Mouse (Mus musculus) kidney, postnatal 0 days (tissue): Measurements from ENCODE around the gene Zfp27. TPM values are rescaled to one million over a fixed set of nuclear protein-coding genes. Genes with fewer than 3 reads are reported as not detected.

Experiments
- ATAC-seq: fragments of 200-750 bp; cut with Nextera tagmentation; replicated peaks from 2 replicates; pipeline ENCODE4 v1.8.0; 2017; ENCODE audit warnings: low read depth, moderate number of reproducible peaks, moderate TSS enrichment, moderate library complexity; ENCODE audit not compliant: low FRiP score
- DNase-seq: peaks from one replicate; pipeline ENCODE4 v3.0.0-alpha.2; 2016; ENCODE audit warnings: low spot score
- H3K27ac ChIP-seq: fragments of 300-500 bp; sonication (generic); 2 replicates; pipeline ENCODE4 v1.5.1; 2014; ENCODE audit warnings: mild to moderate bottlenecking
- H3K27me3 ChIP-seq: fragments of 300-500 bp; sonication (generic); 2 replicates; pipeline ENCODE4 v1.6.1; 2014; ENCODE audit warnings: low read length, mixed read lengths; ENCODE audit not compliant: insufficient read depth
- H3K36me3 ChIP-seq: fragments of 300-500 bp; sonication (generic); 2 replicates; pipeline ENCODE4 v1.6.1; 2014; ENCODE audit warnings: low read length, mixed read lengths; ENCODE audit not compliant: insufficient read depth
- H3K4me1 ChIP-seq: fragments of 300-500 bp; sonication (generic); replicated peaks from 2 replicates; pipeline ENCODE4 v1.6.1; 2014; ENCODE audit warnings: antibody characterized with exemption, low read length, mixed read lengths; ENCODE audit not compliant: insufficient read depth
- H3K4me2 ChIP-seq: fragments of 300-500 bp; sonication (generic); 2 replicates; pipeline ENCODE4 v1.6.1; 2014; ENCODE audit warnings: mild to moderate bottlenecking, low read length, moderate library complexity, mixed read lengths
- H3K4me3 ChIP-seq: fragments of 300-500 bp; sonication (generic); replicated peaks from 2 replicates; pipeline ENCODE4 v1.5.1; 2014; ENCODE audit warnings: low read depth, low read length
- H3K9ac ChIP-seq: fragments of 300-500 bp; sonication (generic); 2 replicates; pipeline ENCODE4 v1.6.1; 2014; ENCODE audit warnings: low read depth, low read length
- H3K9me3 ChIP-seq: fragments of 300-500 bp; sonication (generic); replicated peaks from 2 replicates; pipeline ENCODE4 v1.6.1; 2016; ENCODE audit warnings: low read length, inconsistent platforms, mixed read lengths
- CTCF ChIP-seq: IDR thresholded peaks from 2 replicates; pipeline ENCODE4 v1.5.1; 2016; ENCODE audit warnings: antibody characterized with exemption, low read depth, mild to moderate bottlenecking, moderate library complexity
- WGBS: fragments of 180-500 bp; shearing (Covaris S2); extraction: QIAGEN DNeasy Blood & Tissue Kit; methylation state at CpG from one replicate; pipeline ENCODE4 v1.1.7; 2014; 5-methylcytosine and 5-hydroxymethylcytosine counted together
- polyA plus RNA-seq: library from polyadenylated mRNA; unstranded; fragments of >200 nt; fragmentation: Nextera tagmentation; extraction: Ambion mirVana; gene quantifications from 2 replicates; pipeline ENCODE4 v1.2.1, GENCODE M21; 2015

The Zfp27 gene
- polyA plus RNA-seq, 1 experiment from 2014 or later, result 7.7 TPM

DNA sequence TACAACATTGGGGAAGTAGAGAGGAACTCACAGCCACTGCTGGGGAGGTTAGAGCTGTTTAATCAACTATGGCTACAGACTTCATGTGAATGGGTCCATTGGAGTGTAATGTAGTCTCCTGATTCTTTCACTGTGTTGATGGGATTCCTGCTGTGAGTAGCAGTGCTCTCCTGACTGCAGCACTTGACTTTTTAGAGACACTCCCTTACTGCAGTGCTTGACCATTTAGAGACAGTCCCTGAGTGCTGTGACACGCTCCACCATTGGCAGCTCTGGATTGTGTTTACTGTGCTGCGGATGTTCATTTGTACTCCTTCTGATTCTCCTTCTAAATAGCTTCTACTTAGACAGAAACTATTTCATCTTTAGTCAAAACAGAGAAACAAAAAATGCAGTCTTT lies 36.4 kb upstream of the Zfp27 start:
- no peak overlapping the region for H3K4me2 ChIP-seq
- no peaks in the 10 kb centered on the region for H3K9me3 ChIP-seq
- TF ChIP-seq CTCF, result no peak
- DNase-seq (no peak), ATAC-seq (no peak)
- H3K9ac ChIP-seq, result no peak overlapping the region
- H3K36me3 ChIP-seq, result peaks cover 16% of the 10 kb centered on the region
- no peaks in the 10 kb centered on the region for H3K4me1 ChIP-seq
- H3K4me3 ChIP-seq, result no peak overlapping the region
- no peaks in the 10 kb centered on the region for H3K27me3 ChIP-seq
- no peak overlapping the region for H3K27ac ChIP-seq
- WGBS, result 53% methylated on average over 2 of the region's 2 CpGs

- Histone ChIP-seq H3K36me3 (peaks cover 21% of the 10 kb centered on the region), H3K4me1 (no peaks in the 10 kb centered on the region), H3K27ac (no peak overlapping the region), H3K27me3 (no peaks in the 10 kb centered on the region), H3K4me2 (no peak overlapping the region), H3K9me3 (no peaks in the 10 kb centered on the region), H3K4me3 (no peak overlapping the region), H3K9ac (no peak overlapping the region)
- ATAC-seq (no peak), DNase-seq (no peak)
- no peak for TF ChIP-seq CTCF
- WGBS, result 84% methylated on average over 11 of the region's 11 CpGs
These were observed 34.7 kb upstream of the Zfp27 start for GRCm38 (mm10) chr7:29941027-29941426.

DNA sequence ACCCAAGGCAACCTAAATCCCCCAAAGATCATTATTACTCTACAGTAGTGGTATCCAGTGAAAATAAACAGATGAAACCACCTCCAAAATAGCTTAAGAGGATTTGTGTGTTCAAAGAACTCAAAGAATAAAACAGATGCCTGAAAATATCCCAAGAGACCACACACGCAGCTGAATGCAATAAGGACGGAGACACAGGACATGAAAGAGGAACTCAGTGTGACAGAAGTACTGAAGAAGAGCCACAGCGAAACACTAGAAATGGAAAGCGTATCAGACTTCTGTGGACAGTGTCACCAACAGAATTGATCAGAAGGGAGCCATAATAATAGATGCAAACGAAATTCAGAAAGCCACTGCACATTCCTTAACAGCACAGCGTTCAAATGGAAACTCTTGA lies 32.5 kb upstream of the Zfp27 start:
- Histone ChIP-seq H3K4me1 (no peaks in the 10 kb centered on the region), H3K4me3 (no peak overlapping the region), H3K9ac (no peak overlapping the region), H3K9me3 (no peaks in the 10 kb centered on the region), H3K4me2 (no peak overlapping the region), H3K27me3 (no peaks in the 10 kb centered on the region), H3K27ac (no peak overlapping the region), H3K36me3 (peaks cover 35% of the 10 kb centered on the region)
- DNase-seq, result no peak
- TF ChIP-seq CTCF, result no peak
- WGBS, result 87% methylated on average over 6 of the region's 6 CpGs
- ATAC-seq, result no peak

- ATAC-seq (no peak), DNase-seq (peak; percentile 27)
- H3K9me3 ChIP-seq, result no peaks in the 10 kb centered on the region
- H3K27me3 ChIP-seq, result no peaks in the 10 kb centered on the region
- no peak overlapping the region for H3K9ac ChIP-seq
- 11% methylated on average over 2 of the region's 2 CpGs for WGBS
- H3K4me2 ChIP-seq, result no peak overlapping the region
- H3K4me1 ChIP-seq, result no peaks in the 10 kb centered on the region
- TF ChIP-seq CTCF, result no peak
- no peak overlapping the region for H3K27ac ChIP-seq
- H3K36me3 ChIP-seq, result no peaks in the 10 kb centered on the region
- H3K4me3 ChIP-seq, result no peak overlapping the region
These were observed 16.4 kb upstream of the Zfp27 start for GRCm38 (mm10) chr7:29922780-29923179.

- no peak for DNase-seq
- no peak for ATAC-seq
- H3K4me1 ChIP-seq, result no peaks in the 10 kb centered on the region
- H3K9me3 ChIP-seq, result no peaks in the 10 kb centered on the region
- no peak overlapping the region for H3K4me3 ChIP-seq
- no peaks in the 10 kb centered on the region for H3K27me3 ChIP-seq
- H3K27ac ChIP-seq, result no peak overlapping the region
- no peak for TF ChIP-seq CTCF
- H3K36me3 ChIP-seq, result no peaks in the 10 kb centered on the region
- 81% methylated on average over 6 of the region's 6 CpGs for WGBS
- no peak overlapping the region for H3K9ac ChIP-seq
- no peak overlapping the region for H3K4me2 ChIP-seq
These were observed 15.2 kb upstream of the Zfp27 start for GRCm38 (mm10) chr7:29921439-29922093.

DNA sequence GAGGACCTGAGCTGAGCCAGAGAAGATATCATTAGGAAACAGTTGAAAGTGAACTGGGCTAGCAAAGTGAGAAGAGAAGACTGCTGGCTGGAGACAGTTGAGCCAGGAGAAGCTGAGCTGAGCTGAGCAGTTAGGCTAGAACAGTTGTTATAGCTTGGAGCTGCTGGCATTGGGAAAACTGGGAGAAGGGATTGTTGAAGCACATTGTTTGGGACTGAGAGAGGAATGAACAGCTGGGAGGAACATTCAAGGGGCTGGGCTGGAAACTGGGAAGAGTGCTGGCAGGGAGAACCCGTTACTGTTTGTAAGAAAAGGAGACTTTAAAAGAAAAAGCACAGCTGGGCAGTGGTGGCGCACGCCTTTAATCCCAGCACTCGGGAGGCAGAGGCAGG lies 11.7 kb upstream of the Zfp27 start:
- no peak for TF ChIP-seq CTCF
- WGBS, result 86% methylated on average over 4 of the region's 4 CpGs
- ATAC-seq, result no peak
- Histone ChIP-seq H3K4me2 (no peak overlapping the region), H3K27me3 (no peaks in the 10 kb centered on the region), H3K9me3 (no peaks in the 10 kb centered on the region), H3K36me3 (peaks cover 28% of the 10 kb centered on the region), H3K4me3 (no peak overlapping the region), H3K9ac (no peak overlapping the region), H3K4me1 (no peaks in the 10 kb centered on the region), H3K27ac (0 out of 2 replicates have a peak overlapping the region, but pooled peaks have one; percentile 28)
- DNase-seq, result no peak
